Mouse (Mus musculus): ENCODE measurements at regions not wholly inside any gene's neighbourhood (a gene's known extent, or its start where the extent isn't known, plus 50 kb on each side); places are given as distances from the start of the nearest gene placed in this dataset.
A peak's percentile ranks its signal among the peaks of the same experiment; 100 is the strongest.

- no peak for DNase-seq
These were observed 503.5 kb upstream of the Sox9 start for GRCm38 (mm10) chr11:112278566-112278965.

GRCm38 (mm10) chr11:112282911-112283310, 499.1 kb upstream of the Sox9 start:
- DNase-seq = no peak

- no peak for DNase-seq
These were observed 483.1 kb upstream of the Sox9 start for GRCm38 (mm10) chr11:112298901-112299341.

GRCm38 (mm10) chr11:112303091-112303490, 478.9 kb upstream of the Sox9 start:
- no peak for DNase-seq

DNA sequence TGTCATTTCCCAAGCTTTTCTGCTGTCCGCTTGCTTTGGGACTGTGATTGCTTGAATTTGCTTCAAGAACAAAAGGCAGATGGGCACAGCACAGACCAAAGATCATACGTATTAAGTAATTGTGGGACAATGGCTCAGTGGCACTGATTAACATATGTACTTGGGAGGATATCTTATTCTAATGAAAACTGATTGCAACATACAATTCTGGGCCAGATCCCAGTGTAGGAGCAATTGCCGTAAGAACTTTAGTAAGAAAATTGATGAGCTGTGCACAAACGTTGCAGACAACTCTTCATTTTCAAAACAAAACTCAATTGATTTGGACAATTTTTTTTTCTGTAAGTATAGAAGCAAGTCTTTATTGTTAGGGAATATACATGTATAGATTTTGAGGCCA, 456.2 kb upstream of the Sox9 start:
- DNase-seq = no peak

DNA sequence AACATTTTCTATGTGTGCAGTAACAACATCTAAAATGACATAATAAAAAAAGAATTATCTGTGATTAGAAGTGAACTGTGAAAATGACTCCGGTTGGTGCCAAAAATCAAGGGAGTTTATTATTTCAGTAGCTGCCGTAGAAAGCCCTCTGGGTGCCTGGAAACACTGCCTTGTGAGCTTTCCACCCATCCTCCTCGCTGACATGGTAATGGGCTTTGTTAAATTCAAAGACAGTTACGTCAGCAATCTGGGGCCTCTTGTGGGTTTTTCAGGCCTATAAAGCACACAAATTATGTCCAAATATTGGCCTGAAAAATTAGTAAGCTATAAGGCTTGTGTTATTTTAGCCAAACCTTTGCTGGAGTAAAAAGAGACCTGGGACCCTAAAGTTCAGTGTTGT, 454.4 kb upstream of the Sox9 start:
- no peak for DNase-seq

DNA sequence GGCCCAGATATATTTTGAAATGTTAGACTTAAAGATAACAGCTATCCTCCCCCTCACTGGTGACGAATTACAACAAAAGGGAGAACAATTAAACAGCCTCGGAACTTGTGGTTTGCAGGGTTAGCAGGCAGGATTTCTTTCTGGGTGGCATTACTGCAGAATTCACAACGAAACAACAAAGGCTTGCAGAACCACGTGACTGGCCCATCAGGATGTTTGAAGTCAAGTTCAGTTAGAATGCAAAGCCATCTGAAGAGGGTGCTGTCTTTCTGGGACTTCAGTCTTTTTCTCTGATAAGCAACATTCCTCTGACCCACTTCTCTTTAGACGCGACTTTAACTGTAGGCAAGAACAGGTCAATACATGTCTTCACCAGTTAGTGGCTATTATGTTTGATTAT, 436.9 kb upstream of the Sox9 start:
- no peak for DNase-seq

- DNase-seq = no peak
These were observed 436.4 kb upstream of the Sox9 start for GRCm38 (mm10) chr11:112345586-112345985.

DNA sequence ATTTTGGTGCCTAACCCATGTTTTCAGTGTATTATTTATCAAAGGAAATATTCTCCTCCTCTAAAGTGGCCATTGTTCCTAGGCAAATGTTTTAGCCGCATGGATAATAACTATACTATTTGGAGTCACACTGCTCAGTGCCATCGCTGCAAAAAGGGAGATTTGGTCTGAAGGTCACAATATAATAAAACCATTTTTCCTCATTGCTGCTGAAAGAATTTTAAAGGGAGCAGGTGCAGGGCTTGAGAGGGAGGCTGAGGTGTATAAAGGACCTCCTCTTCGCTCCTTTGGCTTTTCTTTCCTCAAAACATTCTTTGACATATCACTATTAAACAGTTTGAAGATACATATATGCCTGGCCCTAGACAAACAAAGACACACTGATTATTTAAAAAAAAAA, 435.9 kb upstream of the Sox9 start:
- DNase-seq = no peak

GRCm38 (mm10) chr11:112346532-112346931, 435.5 kb upstream of the Sox9 start:
- no peak for DNase-seq

- no peak for DNase-seq
These were observed 426.7 kb upstream of the Sox9 start for GRCm38 (mm10) chr11:112355311-112355710.

DNA sequence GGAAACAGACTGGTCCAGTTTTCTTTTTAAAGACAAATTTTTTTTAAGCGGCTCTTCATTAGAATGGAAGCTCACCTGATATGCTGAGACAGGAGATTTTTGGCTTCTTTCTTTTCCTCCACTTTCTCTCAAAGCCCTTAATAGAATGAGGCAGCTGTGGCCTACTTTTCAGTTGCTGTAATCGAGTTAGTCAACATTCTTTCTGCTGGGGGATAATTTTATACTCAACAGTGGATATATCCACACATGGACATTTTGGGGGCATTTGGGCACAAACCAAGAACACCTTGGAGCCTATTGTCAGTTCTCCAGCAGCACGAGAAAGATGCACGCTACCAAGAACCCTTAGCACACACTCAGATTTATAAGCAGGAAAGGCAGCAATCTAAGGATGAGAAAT, 415.3 kb upstream of the Sox9 start:
- DNase-seq = no peak

GRCm38 (mm10) chr11:112370941-112371340, 411.1 kb upstream of the Sox9 start:
- DNase-seq = no peak

GRCm38 (mm10) chr11:112400069-112400468, 382.0 kb upstream of the Sox9 start:
- DNase-seq = no peak

GRCm38 (mm10) chr11:112407681-112408080, 374.3 kb upstream of the Sox9 start:
- no peak for DNase-seq

- no peak for DNase-seq
These were observed 369.6 kb upstream of the Sox9 start for GRCm38 (mm10) chr11:112412434-112412833.

DNA sequence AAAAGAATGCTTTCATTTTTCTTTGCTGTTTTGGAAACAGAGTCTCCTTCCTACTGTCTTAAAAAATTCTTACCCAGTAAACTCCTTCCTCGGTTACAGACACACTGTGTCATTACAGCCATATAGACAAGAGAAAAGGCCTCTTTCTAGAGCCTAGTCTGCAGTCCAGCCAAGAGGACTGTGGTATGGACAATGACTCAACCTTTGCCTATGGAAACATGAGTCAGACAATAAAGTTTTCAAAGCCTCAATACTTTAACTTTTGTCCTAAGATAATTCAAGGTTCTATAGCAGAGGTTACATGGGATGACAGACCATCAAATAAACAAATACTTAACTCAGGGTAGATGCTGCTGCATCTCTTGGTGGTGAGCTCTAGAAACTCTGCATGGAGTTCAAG, 339.4 kb upstream of the Sox9 start:
- no peak for DNase-seq

DNA sequence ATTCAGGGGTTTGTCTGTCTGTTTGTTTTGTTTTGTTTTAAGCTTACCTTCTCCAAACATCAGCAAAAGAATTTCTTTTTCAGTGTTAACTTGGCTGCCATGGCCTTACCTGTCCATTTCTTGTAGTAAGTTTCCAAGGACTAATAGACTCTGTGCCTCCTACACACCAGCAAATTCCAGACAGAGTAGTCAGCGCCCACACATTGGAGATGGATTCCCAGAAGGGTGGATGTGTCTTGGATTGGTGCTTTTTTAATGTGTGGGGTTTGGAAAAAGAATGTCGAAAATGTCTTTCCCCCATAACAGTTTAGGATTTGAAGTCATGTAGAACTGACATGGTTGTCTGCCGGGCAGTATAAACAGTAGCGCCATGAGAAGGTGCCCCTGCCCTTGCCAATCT, 338.1 kb upstream of the Sox9 start:
- DNase-seq = no peak

GRCm38 (mm10) chr11:112449632-112450031, 332.4 kb upstream of the Sox9 start:
- no peak for DNase-seq

DNA sequence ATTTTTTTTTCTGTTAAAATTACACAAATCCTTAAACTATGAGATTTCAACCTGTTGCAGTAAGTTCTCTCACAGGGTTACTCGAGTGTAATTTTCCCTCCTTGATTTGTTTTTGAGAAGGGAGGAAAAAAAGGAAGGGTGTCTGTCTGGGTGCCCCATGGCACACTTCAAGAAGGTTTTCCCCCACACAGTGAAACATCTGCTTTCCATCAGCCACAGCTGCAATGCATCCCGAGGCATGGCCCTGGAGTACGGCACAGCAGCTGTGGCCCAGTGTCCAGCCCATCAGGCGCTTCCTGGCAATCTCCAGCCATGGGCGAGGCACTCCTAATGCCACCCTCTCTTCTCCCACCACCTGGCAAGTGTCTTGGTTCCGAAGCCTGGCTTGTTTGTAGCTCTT, 331.8 kb upstream of the Sox9 start:
- peak; percentile 6 to 7 for DNase-seq

DNA sequence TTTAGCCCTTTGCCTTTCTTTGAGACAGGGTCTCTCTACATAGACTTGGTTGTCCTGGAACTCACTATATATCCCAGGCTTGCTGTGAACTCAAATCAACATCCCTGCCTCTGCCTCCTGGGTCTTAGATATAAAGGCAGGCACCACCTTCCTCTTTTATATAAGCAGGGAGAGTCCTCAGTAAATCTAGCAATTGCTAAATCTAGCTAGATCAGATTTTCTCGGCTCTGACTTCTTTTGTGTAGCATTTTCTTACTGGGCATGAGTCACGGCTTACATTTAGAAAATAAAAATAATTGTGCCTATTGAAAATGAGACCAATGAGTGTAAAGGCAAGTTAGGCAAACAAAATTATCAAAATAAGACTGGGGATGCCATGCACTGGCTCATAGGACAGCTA, 323.9 kb upstream of the Sox9 start:
- DNase-seq = no peak

- DNase-seq = no peak
These were observed 318.9 kb upstream of the Sox9 start for GRCm38 (mm10) chr11:112463121-112463520.

- DNase-seq = no peak
These were observed 317.6 kb upstream of the Sox9 start for GRCm38 (mm10) chr11:112464386-112464785.

DNA sequence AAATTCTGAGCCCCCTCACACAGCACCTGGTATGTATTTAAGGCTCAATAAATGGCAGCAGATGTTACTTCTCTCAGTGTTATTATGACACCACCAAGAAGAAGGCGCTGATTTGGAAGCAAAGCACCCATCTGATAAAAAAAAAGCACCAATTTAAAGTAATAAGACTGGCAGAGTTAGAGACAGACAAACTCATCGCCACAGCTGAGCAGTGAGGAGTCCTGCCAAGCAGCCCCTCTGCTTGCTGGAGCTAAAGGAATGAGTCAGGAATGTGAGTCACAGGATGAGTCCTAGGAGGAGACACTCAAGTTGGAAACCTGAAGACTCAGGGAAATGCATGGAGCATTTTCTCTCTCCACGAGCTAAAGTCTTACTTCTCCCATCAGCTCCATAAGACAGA, 311.7 kb upstream of the Sox9 start:
- no peak for DNase-seq

GRCm38 (mm10) chr11:112473237-112473636, 308.8 kb upstream of the Sox9 start:
- no peak for DNase-seq

DNA sequence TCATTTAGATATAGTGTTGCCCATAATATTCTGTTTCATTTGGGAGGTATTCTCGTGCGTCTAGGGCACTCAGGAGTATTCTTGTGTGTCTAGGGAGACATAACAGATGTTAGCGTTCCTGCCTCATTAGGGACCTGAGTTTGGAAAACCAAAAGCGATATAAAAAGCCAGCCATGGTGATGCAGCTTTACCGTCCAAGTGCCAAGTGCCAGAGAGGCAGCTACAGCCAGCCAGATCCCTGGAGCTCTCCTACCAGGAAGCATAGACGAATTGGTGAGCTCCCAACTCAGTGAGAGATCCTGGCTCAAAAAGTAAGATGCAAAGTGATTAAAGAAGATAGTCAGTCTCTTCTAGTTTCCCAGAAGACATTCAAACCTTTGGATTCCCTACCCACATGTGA, 308.3 kb upstream of the Sox9 start:
- DNase-seq = no peak
